Mouse (Mus musculus) limb, embryonic 15.5 days (tissue): Measurements from ENCODE around the gene Camkv. TPM values are rescaled to one million over a fixed set of nuclear protein-coding genes. Genes with fewer than 3 reads are reported as not detected.

Experiments
- polyA plus RNA-seq: library from polyadenylated mRNA; unstranded; fragments of >200 nt; fragmentation: Nextera tagmentation; extraction: Ambion mirVana; gene quantifications from 2 replicates; pipeline ENCODE4 v1.2.1, GENCODE M21; 2015

Camkv gene
- polyA plus RNA-seq, 1 experiment from 2014 or later, result 6.7 TPM

Other genes starting within 250 kb of the Camkv start
- 26.6 and 38.2 TPM in 2 replicates for gene Sema3f, start 225.2 kb upstream of the Camkv start, polyA plus RNA-seq
- gene Rbm5, start 164.7 kb upstream of the Camkv start, polyA plus RNA-seq, result 193 and 212 TPM in 2 replicates
- 71.7 and 72.2 TPM in 2 replicates for gene Rbm6, start 62.4 kb upstream of the Camkv start, polyA plus RNA-seq
- gene Mon1a, start 47.5 kb upstream of the Camkv start, polyA plus RNA-seq, result 15.9 and 16.9 TPM in 2 replicates
- gene Mst1r, start 28.8 kb upstream of the Camkv start, polyA plus RNA-seq, result 7.0 and 10.3 TPM in 2 replicates
- gene Actl11, start 7.2 kb upstream of the Camkv start, polyA plus RNA-seq, result not detected in 2 replicates
- 16.1 and 19.5 TPM in 2 replicates for gene Traip, start 14.5 kb downstream of the Camkv start, polyA plus RNA-seq
- 22.7 and 24.9 TPM in 2 replicates for gene Uba7, start 39.8 kb downstream of the Camkv start, polyA plus RNA-seq
- gene Gm20661, start 47.4 kb downstream of the Camkv start, polyA plus RNA-seq, result 6.9 and 7.4 TPM in 2 replicates
- gene Inka1, start 50.2 kb downstream of the Camkv start, polyA plus RNA-seq, result 97.7 and 99.9 TPM in 2 replicates
- 10.7 and 11.9 TPM in 2 replicates for gene Cdhr4, start 56.8 kb downstream of the Camkv start, polyA plus RNA-seq
- gene Gm20662, start 60.7 kb downstream of the Camkv start, polyA plus RNA-seq, result 0.10 and 0.51 TPM in 2 replicates
- gene Ip6k1, start 66.8 kb downstream of the Camkv start, polyA plus RNA-seq, result 56.0 and 64.3 TPM in 2 replicates
- 46.7 and 52.4 TPM in 2 replicates for gene Gmppb, start 113.6 kb downstream of the Camkv start, polyA plus RNA-seq
- gene Amigo3, start 117.5 kb downstream of the Camkv start, polyA plus RNA-seq, result 4.4 and 4.7 TPM in 2 replicates
- gene Mst1, start 144.8 kb downstream of the Camkv start, polyA plus RNA-seq, result 2.2 and 3.5 TPM in 2 replicates
- 25.5 and 30.4 TPM in 2 replicates for gene Rnf123, start 147.7 kb downstream of the Camkv start, polyA plus RNA-seq
- 41.8 and 45.4 TPM in 2 replicates for gene Apeh, start 158.9 kb downstream of the Camkv start, polyA plus RNA-seq